Mouse (Mus musculus): ENCODE measurements around the gene Eno1. TPM values are rescaled to one million over a fixed set of nuclear protein-coding genes. Genes with fewer than 3 reads are reported as not detected.

The Eno1 gene
- polyA plus RNA-seq (2015; fragmentation: Nextera tagmentation; extraction: Ambion mirVana) = 1,865 and 1,947 TPM in 2 replicates

- Histone ChIP-seq H3K4me1 (peaks cover 61% of the 10 kb centered on the region), H3K9ac (peak within 1 kb of the TSS; percentile 89), H3K27ac (peak within 1 kb of the TSS; percentile 97), H3K4me3 (replicated peaks) (peak within 1 kb of the TSS; percentile 79), H3K36me3 (peaks cover 25% of the 10 kb centered on the region), H3K4me2 (peak within 1 kb of the TSS; percentile 71), H3K27me3 (no peaks in the 10 kb centered on the region), H3K9me3 (replicated peaks) (no peaks in the 10 kb centered on the region)
- WGBS = under 1% methylated on average over 78 of the region's 78 CpGs
- ATAC-seq (replicated peaks; ENCODE audit: low FRiP score) = peak; percentile 98
Measured at GRCm38 (mm10) chr4:150236521-150237481, at the start of gene Eno1. TSS of gene Eno1 (plus strand) at chr4:150236721.

DNA sequence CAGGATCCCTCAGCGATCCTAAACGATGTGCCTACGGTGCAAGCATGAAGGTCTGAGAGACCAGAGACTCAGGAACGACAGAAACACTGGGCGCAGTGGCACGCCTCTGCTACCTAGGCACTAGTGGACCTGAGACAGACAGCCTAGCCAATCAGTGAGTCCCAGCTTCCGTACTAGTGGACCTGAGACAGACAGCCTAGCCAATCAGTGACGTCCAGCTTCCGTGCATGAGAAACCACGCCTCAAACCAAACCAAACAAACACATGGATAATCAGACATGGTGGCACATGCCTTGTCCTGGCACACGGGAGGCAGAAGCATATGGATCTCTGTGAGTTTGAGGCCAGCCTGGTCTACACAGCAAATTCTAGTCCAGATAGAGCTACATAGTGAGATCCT lies 48.3 kb upstream of the Eno1 start:
- Histone ChIP-seq H3K4me2 (no peak overlapping the region), H3K27ac (no peak overlapping the region)
- 43% methylated on average over 11 of the region's 11 CpGs for WGBS

GRCm38 (mm10) chr4:150192199-150192598 lies 44.3 kb upstream of the Eno1 start:
- Histone ChIP-seq H3K4me2 (no peak overlapping the region), H3K27me3 (no peaks in the 10 kb centered on the region), H3K36me3 (no peaks in the 10 kb centered on the region), H3K9me3 (replicated peaks) (no peaks in the 10 kb centered on the region), H3K9ac (no peak overlapping the region), H3K4me1 (no peaks in the 10 kb centered on the region), H3K27ac (no peak overlapping the region), H3K4me3 (replicated peaks) (no peak overlapping the region)
- ATAC-seq (replicated peaks; ENCODE audit: low FRiP score) = no peak
- WGBS = 80% methylated on average over 6 of the region's 6 CpGs

More for the DNA sequence above, 48.3 kb upstream of the Eno1 start:
- Histone ChIP-seq H3K4me1 (no peaks in the 10 kb centered on the region), H3K4me3 (replicated peaks) (no peak overlapping the region), H3K9me3 (replicated peaks) (no peaks in the 10 kb centered on the region), H3K36me3 (no peaks in the 10 kb centered on the region), H3K9ac (no peak overlapping the region), H3K27me3 (no peaks in the 10 kb centered on the region)
- ATAC-seq (replicated peaks; ENCODE audit: low FRiP score) = no peak

- H3K27me3 ChIP-seq = no peaks in the 10 kb centered on the region
- H3K9ac ChIP-seq = no peak overlapping the region
- H3K4me3 ChIP-seq (replicated peaks) = no peak overlapping the region
- no peak overlapping the region for H3K27ac ChIP-seq
- no peak overlapping the region for H3K4me2 ChIP-seq
- 45% methylated on average over 1 of the region's 1 CpGs for WGBS
- ATAC-seq (replicated peaks; ENCODE audit: low FRiP score) = no peak
- no peaks in the 10 kb centered on the region for H3K9me3 ChIP-seq (replicated peaks)
- no peaks in the 10 kb centered on the region for H3K36me3 ChIP-seq
- no peaks in the 10 kb centered on the region for H3K4me1 ChIP-seq
Measured at GRCm38 (mm10) chr4:150193915-150194314, 42.6 kb upstream of the Eno1 start.

DNA sequence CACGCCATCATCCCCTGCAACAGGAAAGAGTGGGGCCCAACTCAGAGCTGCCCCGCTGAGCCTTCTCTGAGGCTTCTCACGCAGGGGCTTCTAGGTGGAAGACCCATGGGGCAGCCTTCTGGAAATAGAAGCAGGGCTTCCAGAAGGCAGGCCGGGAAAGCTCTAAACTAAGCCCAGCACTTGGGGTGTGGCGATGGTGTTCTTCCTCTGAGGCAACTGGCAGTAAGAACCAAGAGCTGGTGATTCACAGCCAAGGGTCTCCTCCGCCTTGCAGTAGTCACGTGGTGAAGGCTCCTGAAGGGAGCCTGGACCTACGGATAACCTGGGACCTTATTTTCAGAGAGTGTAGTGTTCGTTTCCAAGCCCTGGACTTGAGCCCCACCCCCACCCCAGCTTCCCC lies 38.3 kb upstream of the Eno1 start:
- Histone ChIP-seq H3K4me3 (replicated peaks) (no peak overlapping the region), H3K36me3 (no peaks in the 10 kb centered on the region), H3K9me3 (replicated peaks) (no peaks in the 10 kb centered on the region), H3K9ac (no peak overlapping the region), H3K4me2 (no peak overlapping the region), H3K4me1 (peaks cover 3% of the 10 kb centered on the region; the same call in 1 of the 2 replicates), H3K27me3 (no peaks in the 10 kb centered on the region), H3K27ac (no peak overlapping the region)
- ATAC-seq (replicated peaks; ENCODE audit: low FRiP score) = no peak
- WGBS = 66% methylated on average over 9 of the region's 9 CpGs

DNA sequence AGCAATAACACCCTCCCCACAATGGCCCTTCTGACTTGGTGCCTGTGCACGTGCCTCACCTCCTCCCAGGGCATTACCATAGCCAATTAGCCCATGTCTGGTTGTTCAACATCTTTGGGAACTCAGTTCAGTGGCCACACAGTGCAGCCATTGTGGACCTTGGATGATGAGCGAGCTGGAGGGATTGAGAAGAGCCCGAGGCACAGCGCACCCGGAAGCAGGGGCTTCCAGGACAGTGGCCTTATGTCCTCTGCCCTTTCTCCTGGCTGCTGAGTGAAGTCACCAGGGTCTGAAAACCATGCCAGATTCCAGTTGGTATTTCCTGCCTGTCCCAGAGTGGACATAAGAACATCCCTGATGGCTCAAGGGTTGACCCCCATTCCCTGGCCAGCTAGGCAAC lies 35.3 kb upstream of the Eno1 start, which contains the start of gene Car6:
Gene Car6, minus strand, starts transcription at position 101 of the 400 bp plus-strand sequence.
- Histone ChIP-seq H3K9ac (no peak within 1 kb of the TSS), H3K4me3 (replicated peaks) (no peak within 1 kb of the TSS), H3K9me3 (replicated peaks) (no peaks in the 10 kb centered on the region), H3K4me2 (no peak within 1 kb of the TSS), H3K36me3 (no peaks in the 10 kb centered on the region), H3K27ac (no peak within 1 kb of the TSS), H3K27me3 (no peaks in the 10 kb centered on the region), H3K4me1 (peaks cover 12% of the 10 kb centered on the region)
- ATAC-seq (replicated peaks; ENCODE audit: low FRiP score) = no peak
- 71% methylated on average over 5 of the region's 5 CpGs for WGBS

DNA sequence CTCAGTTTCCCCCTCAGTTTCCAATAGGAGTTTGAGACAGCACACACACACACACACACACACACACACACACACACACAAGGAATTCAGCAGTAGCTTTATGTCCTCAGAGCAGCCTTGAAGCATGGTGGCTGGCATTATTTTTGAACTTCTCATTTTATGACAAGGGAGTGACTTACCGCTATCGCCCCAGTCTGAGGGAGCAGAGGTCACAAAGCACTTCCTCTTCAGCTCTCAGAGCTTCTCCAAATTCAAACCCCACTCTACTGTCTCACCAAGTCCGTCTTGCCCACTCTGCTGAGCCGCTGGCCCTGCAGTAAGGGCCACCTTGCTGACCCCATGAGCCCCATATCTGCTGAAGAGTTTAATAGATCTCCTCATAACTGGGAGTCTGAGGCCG lies 33.8 kb upstream of the Eno1 start:
- Histone ChIP-seq H3K4me2 (no peak overlapping the region), H3K9ac (no peak overlapping the region), H3K4me3 (replicated peaks) (no peak overlapping the region), H3K4me1 (peaks cover 12% of the 10 kb centered on the region), H3K27ac (no peak overlapping the region), H3K9me3 (replicated peaks) (no peaks in the 10 kb centered on the region), H3K27me3 (no peaks in the 10 kb centered on the region), H3K36me3 (no peaks in the 10 kb centered on the region)
- ATAC-seq (replicated peaks; ENCODE audit: low FRiP score) = no peak
- 68% methylated on average over 5 of the region's 5 CpGs for WGBS

DNA sequence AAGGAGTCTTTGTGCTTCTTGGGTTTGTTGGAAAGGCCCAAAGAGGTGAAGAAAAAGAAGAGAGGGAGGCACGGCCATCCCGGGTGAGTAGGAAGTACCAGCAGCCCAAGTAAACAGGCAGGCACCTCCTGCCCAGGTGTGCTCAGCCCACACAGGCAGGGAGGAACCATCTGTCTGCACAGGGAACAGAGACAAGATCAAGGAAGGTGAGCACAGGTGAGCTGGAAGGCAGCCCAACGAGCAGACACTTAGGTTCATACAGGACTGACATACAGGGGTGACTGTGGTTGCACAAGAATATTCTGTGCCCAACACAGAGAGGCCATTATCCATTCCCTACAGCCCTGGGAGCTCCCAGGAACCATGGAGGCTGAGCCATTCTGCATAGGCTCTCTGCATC lies 31.6 kb upstream of the Eno1 start:
- Histone ChIP-seq H3K9me3 (replicated peaks) (no peaks in the 10 kb centered on the region), H3K27me3 (no peaks in the 10 kb centered on the region), H3K36me3 (no peaks in the 10 kb centered on the region), H3K9ac (no peak overlapping the region), H3K4me3 (replicated peaks) (no peak overlapping the region), H3K27ac (no peak overlapping the region), H3K4me1 (peaks cover 9% of the 10 kb centered on the region; the same call in 1 of the 2 replicates), H3K4me2 (no peak overlapping the region)
- no peak for ATAC-seq (replicated peaks; ENCODE audit: low FRiP score)
- 72% methylated on average over 3 of the region's 3 CpGs for WGBS

GRCm38 (mm10) chr4:150209751-150210150 lies 26.8 kb upstream of the Eno1 start:
- no peak for ATAC-seq (replicated peaks; ENCODE audit: low FRiP score)
- Histone ChIP-seq H3K27me3 (no peaks in the 10 kb centered on the region), H3K36me3 (no peaks in the 10 kb centered on the region), H3K9ac (no peak overlapping the region), H3K4me3 (replicated peaks) (no peak overlapping the region), H3K9me3 (replicated peaks) (no peaks in the 10 kb centered on the region), H3K27ac (no peak overlapping the region), H3K4me1 (peaks cover 9% of the 10 kb centered on the region), H3K4me2 (no peak overlapping the region)
- WGBS = 93% methylated on average over 5 of the region's 5 CpGs

GRCm38 (mm10) chr4:150210306-150210705 lies 26.2 kb upstream of the Eno1 start:
- Histone ChIP-seq H3K9ac (no peak overlapping the region), H3K4me1 (peaks cover 9% of the 10 kb centered on the region), H3K27ac (no peak overlapping the region), H3K4me2 (no peak overlapping the region), H3K9me3 (replicated peaks) (no peaks in the 10 kb centered on the region), H3K27me3 (no peaks in the 10 kb centered on the region), H3K4me3 (replicated peaks) (no peak overlapping the region), H3K36me3 (no peaks in the 10 kb centered on the region)
- 82% methylated on average over 8 of the region's 8 CpGs for WGBS
- no peak for ATAC-seq (replicated peaks; ENCODE audit: low FRiP score)

DNA sequence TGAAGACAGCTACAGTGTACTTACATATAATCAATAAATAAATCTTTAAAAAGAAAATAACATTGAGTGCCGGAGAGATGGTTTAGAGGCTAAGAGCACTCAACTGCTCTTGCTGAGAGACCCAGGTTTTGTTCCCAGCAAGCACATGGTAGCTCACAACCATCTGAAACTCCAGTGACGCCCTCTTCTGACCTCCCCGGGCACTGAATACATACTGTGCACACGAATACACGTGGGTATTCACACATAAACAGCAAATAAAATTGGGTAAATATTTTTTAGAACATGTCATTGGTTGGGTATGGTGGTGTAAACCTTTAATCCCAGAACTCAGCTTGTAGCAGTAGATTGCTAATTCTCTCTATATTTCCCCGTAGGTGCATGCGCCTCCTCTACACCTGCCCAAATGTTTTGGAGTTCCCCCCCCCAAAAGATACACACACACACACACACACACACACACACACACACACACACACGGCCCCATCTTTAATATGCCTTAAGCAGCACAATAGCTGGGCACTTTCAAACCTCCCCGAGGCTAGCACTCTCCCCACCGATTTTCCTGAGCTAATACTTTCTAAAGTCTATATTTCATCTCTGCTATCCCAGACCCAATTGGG lies 24.5 kb upstream of the Eno1 start:
- ATAC-seq (replicated peaks; ENCODE audit: low FRiP score) = no peak
- Histone ChIP-seq H3K9me3 (replicated peaks) (no peaks in the 10 kb centered on the region), H3K9ac (no peak overlapping the region), H3K27me3 (no peaks in the 10 kb centered on the region), H3K4me1 (peaks cover 9% of the 10 kb centered on the region), H3K4me2 (peak overlapping the region; percentile 67), H3K4me3 (replicated peaks) (peak overlapping the region; percentile 38), H3K36me3 (no peaks in the 10 kb centered on the region), H3K27ac (0 out of 2 replicates have a peak overlapping the region, but pooled peaks have one; percentile 9)
- WGBS = 53% methylated on average over 10 of the region's 10 CpGs

- Histone ChIP-seq H3K27me3 (no peaks in the 10 kb centered on the region), H3K4me1 (peaks cover 9% of the 10 kb centered on the region), H3K4me3 (replicated peaks) (peak overlapping the region; percentile 38), H3K9ac (peak overlapping the region; percentile 37; the same call in 1 of the 2 replicates), H3K36me3 (no peaks in the 10 kb centered on the region), H3K27ac (peak overlapping the region; percentile 78), H3K4me2 (peak overlapping the region; percentile 67), H3K9me3 (replicated peaks) (no peaks in the 10 kb centered on the region)
- under 1% methylated on average over 15 of the region's 15 CpGs for WGBS
- ATAC-seq (replicated peaks; ENCODE audit: low FRiP score) = peak; percentile 84
Measured at GRCm38 (mm10) chr4:150212553-150212971, 24.0 kb upstream of the Eno1 start.

Measured in kidney, embryonic 15.5 days (tissue).